Mouse (Mus musculus) CH12F3 (cell line): Measurements from ENCODE around the gene Srl.
"Not testable (repeated sequence)": the region's sequence is repeated elsewhere in the genome, so short reads cannot be mapped to it uniquely, and the experiment has no call there.

Source experiments
- in situ Hi-C: fragments of 300-500 bp; cut with MboI; formaldehyde crosslinking; loops from 2 replicates; pipeline ENCODE4 v1.14.3; 2020; ENCODE audit warnings: low sequenced_read_pairs

Srl gene

GRCm38 (mm10) chr16:4477591-4478215, 63.9 kb downstream of the Srl start:
- in situ Hi-C loops = loop anchor here (25.0 kb wide), 1 partner anchor 165 kb away; no protein-coding TSS in a partner anchor

GRCm38 (mm10) chr16:4474882-4475803, 66.5 kb downstream of the Srl start:
- in situ Hi-C loops = loop anchor here (25.0 kb wide), 1 partner anchor 163 kb away; no protein-coding TSS in a partner anchor

- in situ Hi-C loops = not testable (repeated sequence)
Observed at GRCm38 (mm10) chr16:4474040-4474881, 67.4 kb downstream of the Srl start.

- in situ Hi-C loops = no loop called here
Observed at GRCm38 (mm10) chr16:4473231-4473630, 68.4 kb downstream of the Srl start.

GRCm38 (mm10) chr16:4472687-4473086, 68.9 kb downstream of the Srl start:
- in situ Hi-C loops = no loop called here

- in situ Hi-C loops = no loop called here
Observed at GRCm38 (mm10) chr16:4469599-4470352, 71.8 kb downstream of the Srl start.

- in situ Hi-C loops = no loop called here
Observed at GRCm38 (mm10) chr16:4464529-4465089, 77.0 kb downstream of the Srl start.

- in situ Hi-C loops = no loop called here
Observed at GRCm38 (mm10) chr16:4457927-4458326, 83.7 kb downstream of the Srl start.

GRCm38 (mm10) chr16:4456391-4456790, 85.2 kb downstream of the Srl start:
- in situ Hi-C loops = no loop called here

- in situ Hi-C loops = no loop called here
Observed at GRCm38 (mm10) chr16:4455693-4456092, 85.9 kb downstream of the Srl start.

GRCm38 (mm10) chr16:4454563-4454962, 87.1 kb downstream of the Srl start:
- in situ Hi-C loops = no loop called here

- in situ Hi-C loops = no loop called here
Observed at GRCm38 (mm10) chr16:4449418-4449817, 92.2 kb downstream of the Srl start.

- in situ Hi-C loops = no loop called here
Observed at GRCm38 (mm10) chr16:4448235-4448634, 93.4 kb downstream of the Srl start.

- in situ Hi-C loops = no loop called here
Observed at GRCm38 (mm10) chr16:4446395-4446794, 95.2 kb downstream of the Srl start.

GRCm38 (mm10) chr16:4444378-4444777, 97.2 kb downstream of the Srl start:
- in situ Hi-C loops = no loop called here

GRCm38 (mm10) chr16:4439302-4440066, 102.1 kb downstream of the Srl start:
- in situ Hi-C loops = no loop called here

GRCm38 (mm10) chr16:4436738-4437137, 104.9 kb downstream of the Srl start:
- in situ Hi-C loops = no loop called here

GRCm38 (mm10) chr16:4435371-4435770, 106.2 kb downstream of the Srl start:
- in situ Hi-C loops = no loop called here

GRCm38 (mm10) chr16:4431841-4432240, 109.8 kb downstream of the Srl start:
- in situ Hi-C loops = no loop called here
